Mouse (Mus musculus): ENCODE data around the gene Hoxb4. TPM values are rescaled to one million over a fixed set of nuclear protein-coding genes. Genes with fewer than 3 reads are reported as not detected.

Hoxb4 gene
- polyA plus RNA-seq, 1 experiment from 2014 or later: 0.09 TPM

- Histone ChIP-seq H3K4me2 (ENCODE audit: low read length) (no peak overlapping the region), H3K4me3 (ENCODE audit: control insufficient read depth in 1 of 2, insufficient read depth in 1 of 2, low read depth in 1 of 2, low read length in 2 of 2) (no peak overlapping the region), H3K27ac (replicated peaks in 1 of 2; ENCODE audit: control insufficient read depth in 1 of 2, insufficient read depth in 1 of 2, low read depth in 2 of 2, low read length in 2 of 2) (no peak overlapping the region), H3K9ac (ENCODE audit: low read length) (no peak overlapping the region), H3K4me1 (ENCODE audit: control insufficient read depth in 2 of 2, insufficient read depth in 2 of 2, low read length in 2 of 2) (peaks cover 0 to 3% of the 10 kb centered on the region in 2 experiments; a peak in 1 of 4 replicates), H3K9me3 (ENCODE audit: control insufficient read depth, low read length) (no peaks in the 10 kb centered on the region), H3K36me3 (ENCODE audit: control insufficient read depth, insufficient read depth, low read length) (no peaks in the 10 kb centered on the region), H3K27me3 (ENCODE audit: control insufficient read depth, insufficient read depth, low read length) (peaks cover 99% of the 10 kb centered on the region)
- no peak for ATAC-seq (ENCODE audit: insufficient number of reproducible peaks, insufficient read depth, low FRiP score, low read depth)
- WGBS: 13% methylated on average over 8 of the region's 8 CpGs
Observed at GRCm38 (mm10) chr11:96328605-96329004, 10.5 kb downstream of the Hoxb4 start.

DNA sequence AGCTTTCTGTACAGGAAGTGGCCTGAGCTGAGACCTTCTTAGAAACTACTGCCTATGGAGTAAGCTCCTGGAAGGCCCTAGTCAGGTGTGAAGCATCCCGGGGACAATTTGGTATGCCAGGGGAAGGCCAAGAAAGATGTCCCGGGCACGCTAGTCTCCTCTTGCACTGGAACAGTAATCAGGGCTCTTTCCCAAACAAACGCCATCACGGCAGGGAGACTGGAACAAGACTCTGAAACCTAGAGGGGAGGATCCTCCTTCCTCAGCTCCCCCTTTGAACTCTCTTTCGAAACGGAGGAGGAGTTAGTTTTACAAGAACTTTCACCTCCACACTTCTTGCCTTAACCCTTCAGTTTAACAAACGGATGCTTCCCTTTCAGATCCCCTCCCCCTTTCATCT lies 14.0 kb downstream of the Hoxb4 start:
- Histone ChIP-seq H3K4me1 (ENCODE audit: control insufficient read depth in 2 of 2, insufficient read depth in 2 of 2, low read length in 2 of 2) (peaks cover 0 to 3% of the 10 kb centered on the region in 2 experiments; a peak in 1 of 4 replicates), H3K27me3 (ENCODE audit: control insufficient read depth, insufficient read depth, low read length) (peaks cover 100% of the 10 kb centered on the region), H3K27ac (replicated peaks in 1 of 2; ENCODE audit: control insufficient read depth in 1 of 2, insufficient read depth in 1 of 2, low read depth in 2 of 2, low read length in 2 of 2) (no peak overlapping the region), H3K36me3 (ENCODE audit: control insufficient read depth, insufficient read depth, low read length) (no peaks in the 10 kb centered on the region), H3K9me3 (ENCODE audit: control insufficient read depth, low read length) (no peaks in the 10 kb centered on the region), H3K4me3 (ENCODE audit: control insufficient read depth in 1 of 2, insufficient read depth in 1 of 2, low read depth in 1 of 2, low read length in 2 of 2) (no peak overlapping the region), H3K4me2 (ENCODE audit: low read length) (peak overlapping the region; percentile 49; the same call in 1 of the 2 replicates), H3K9ac (ENCODE audit: low read length) (no peak overlapping the region)
- 4% methylated on average over 8 of the region's 8 CpGs for WGBS
- ATAC-seq (ENCODE audit: insufficient number of reproducible peaks, insufficient read depth, low FRiP score, low read depth): no peak

- peaks cover 100% of the 10 kb centered on the region for H3K27me3 ChIP-seq (ENCODE audit: control insufficient read depth, insufficient read depth, low read length)
- peak overlapping the region; percentile 42 for H3K9ac ChIP-seq (ENCODE audit: low read length)
Observed at GRCm38 (mm10) chr11:96332618-96333032, 14.6 kb downstream of the Hoxb4 start.

DNA sequence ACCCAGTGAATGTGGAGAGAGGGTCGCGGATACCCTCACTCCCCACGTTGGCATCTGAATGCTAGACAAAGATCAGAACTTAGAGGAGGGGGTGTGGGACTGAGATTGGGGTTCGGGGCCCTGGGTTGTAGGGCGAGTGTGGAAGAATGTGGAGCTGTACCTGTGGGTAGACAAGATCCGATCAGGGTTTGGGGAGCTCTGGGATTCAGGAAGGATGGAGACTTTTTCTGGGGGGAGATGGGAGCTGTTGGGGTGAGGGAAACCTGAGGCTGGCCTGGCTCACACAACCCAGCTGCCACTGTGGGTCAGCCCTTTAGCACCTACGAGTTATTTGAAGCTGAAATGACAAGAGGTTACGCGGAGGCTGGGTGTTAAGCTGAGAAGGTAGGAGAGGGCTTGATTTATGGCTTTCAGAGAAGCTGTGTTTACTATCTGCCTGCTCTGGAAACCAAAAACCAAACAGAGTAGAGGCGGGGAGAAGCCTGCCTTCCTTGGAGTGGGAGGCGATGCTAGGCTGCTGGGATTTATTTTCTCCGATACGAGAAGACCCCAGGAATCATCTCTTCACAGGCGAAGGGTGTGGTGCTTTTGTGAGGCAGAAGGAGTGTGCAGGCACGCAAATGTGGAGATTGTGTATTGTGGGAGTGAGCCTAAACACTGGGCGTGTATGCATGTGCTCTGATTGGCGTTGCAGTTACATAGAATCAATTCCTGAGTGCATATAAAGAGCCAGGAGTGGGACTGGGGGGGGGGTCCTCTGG lies 15.4 kb downstream of the Hoxb4 start:
- H3K4me1 ChIP-seq (ENCODE audit: control insufficient read depth in 2 of 2, insufficient read depth in 2 of 2, low read length in 2 of 2): peaks cover 0 to 3% of the 10 kb centered on the region in 2 experiments; a peak in 1 of 4 replicates
- 11% methylated on average over 17 of the region's 17 CpGs for WGBS
- peak overlapping the region; percentile 42; the same call in 1 of the 2 replicates for H3K9ac ChIP-seq (ENCODE audit: low read length)
- H3K27ac ChIP-seq (replicated peaks in 1 of 2; ENCODE audit: control insufficient read depth in 1 of 2, insufficient read depth in 1 of 2, low read depth in 2 of 2, low read length in 2 of 2): no peak overlapping the region
- peak overlapping the region; percentile 49 for H3K4me2 ChIP-seq (ENCODE audit: low read length)
- H3K36me3 ChIP-seq (ENCODE audit: control insufficient read depth, insufficient read depth, low read length): no peaks in the 10 kb centered on the region
- H3K27me3 ChIP-seq (ENCODE audit: control insufficient read depth, insufficient read depth, low read length): peaks cover 100% of the 10 kb centered on the region
- H3K9me3 ChIP-seq (ENCODE audit: control insufficient read depth, low read length): no peaks in the 10 kb centered on the region
- peak overlapping the region; percentile 30 to 33 for H3K4me3 ChIP-seq (ENCODE audit: control insufficient read depth in 1 of 2, insufficient read depth in 1 of 2, low read depth in 1 of 2, low read length in 2 of 2)
- no peak for ATAC-seq (ENCODE audit: insufficient number of reproducible peaks, insufficient read depth, low FRiP score, low read depth)

More at GRCm38 (mm10) chr11:96332618-96333032, 14.6 kb downstream of the Hoxb4 start:
- Histone ChIP-seq H3K4me1 (ENCODE audit: control insufficient read depth in 2 of 2, insufficient read depth in 2 of 2, low read length in 2 of 2) (peaks cover 0 to 3% of the 10 kb centered on the region in 2 experiments; a peak in 1 of 4 replicates), H3K9me3 (ENCODE audit: control insufficient read depth, low read length) (no peaks in the 10 kb centered on the region), H3K4me3 (ENCODE audit: control insufficient read depth in 1 of 2, insufficient read depth in 1 of 2, low read depth in 1 of 2, low read length in 2 of 2) (peak overlapping the region; percentile 30 to 33), H3K4me2 (ENCODE audit: low read length) (peak overlapping the region; percentile 49), H3K27ac (replicated peaks in 1 of 2; ENCODE audit: control insufficient read depth in 1 of 2, insufficient read depth in 1 of 2, low read depth in 2 of 2, low read length in 2 of 2) (no peak overlapping the region), H3K36me3 (ENCODE audit: control insufficient read depth, insufficient read depth, low read length) (no peaks in the 10 kb centered on the region)
- 2% methylated on average over 35 of the region's 35 CpGs for WGBS
- ATAC-seq (ENCODE audit: insufficient number of reproducible peaks, insufficient read depth, low FRiP score, low read depth): no peak

DNA sequence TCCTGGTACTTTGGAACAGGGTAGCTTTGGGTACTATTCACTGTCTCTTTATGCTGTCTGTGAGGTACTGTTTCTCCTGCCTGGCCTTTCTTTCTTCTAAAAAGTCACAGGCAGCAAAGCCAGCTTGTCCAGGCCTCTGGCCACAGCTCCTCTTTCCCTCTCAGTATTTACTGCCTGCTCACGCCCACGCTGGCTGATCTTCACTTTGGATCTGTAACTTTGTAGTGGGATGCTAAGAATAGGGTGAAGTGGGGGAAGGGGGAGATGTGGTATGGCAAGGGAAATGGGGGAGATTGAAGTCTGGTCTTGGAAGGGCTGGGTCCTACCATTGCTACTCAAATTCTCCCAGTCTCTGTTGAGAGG lies 15.9 kb downstream of the Hoxb4 start:
- no peak overlapping the region for H3K4me3 ChIP-seq (ENCODE audit: control insufficient read depth in 1 of 2, insufficient read depth in 1 of 2, low read depth in 1 of 2, low read length in 2 of 2)
- no peak overlapping the region for H3K27ac ChIP-seq (replicated peaks in 1 of 2; ENCODE audit: control insufficient read depth in 1 of 2, insufficient read depth in 1 of 2, low read depth in 2 of 2, low read length in 2 of 2)
- no peaks in the 10 kb centered on the region for H3K36me3 ChIP-seq (ENCODE audit: control insufficient read depth, insufficient read depth, low read length)
- no peak for ATAC-seq (ENCODE audit: insufficient number of reproducible peaks, insufficient read depth, low FRiP score, low read depth)
- H3K9ac ChIP-seq (ENCODE audit: low read length): no peak overlapping the region
- H3K4me1 ChIP-seq (ENCODE audit: control insufficient read depth in 2 of 2, insufficient read depth in 2 of 2, low read length in 2 of 2): peaks cover 0 to 3% of the 10 kb centered on the region in 2 experiments; a peak in 1 of 4 replicates
- no peak overlapping the region for H3K4me2 ChIP-seq (ENCODE audit: low read length)
- H3K27me3 ChIP-seq (ENCODE audit: control insufficient read depth, insufficient read depth, low read length): peaks cover 100% of the 10 kb centered on the region
- H3K9me3 ChIP-seq (ENCODE audit: control insufficient read depth, low read length): no peaks in the 10 kb centered on the region
- 13% methylated on average over 2 of the region's 2 CpGs for WGBS

DNA sequence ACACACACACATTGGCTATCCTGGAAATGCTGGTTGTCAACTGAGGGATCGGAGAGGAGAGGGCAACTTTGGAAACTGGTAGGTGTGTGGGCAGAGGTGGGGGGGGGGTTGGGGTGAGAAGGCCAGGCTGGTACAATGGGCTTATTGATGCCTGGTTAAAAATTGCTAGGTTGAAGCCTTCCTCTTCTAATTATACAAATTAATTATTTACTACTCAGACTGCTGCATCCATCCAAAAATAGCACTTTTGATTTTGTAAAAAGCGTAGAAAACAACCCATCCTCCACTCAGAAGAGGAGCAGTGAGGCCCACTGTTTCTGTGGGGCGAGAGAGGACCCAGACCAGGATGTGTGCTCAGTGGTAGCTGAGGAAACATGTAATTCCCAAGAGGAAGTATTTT lies 16.9 kb downstream of the Hoxb4 start:
- H3K27me3 ChIP-seq (ENCODE audit: control insufficient read depth, insufficient read depth, low read length): peaks cover 100% of the 10 kb centered on the region

GRCm38 (mm10) chr11:96336597-96336996 lies 18.5 kb downstream of the Hoxb4 start:
- Histone ChIP-seq H3K27me3 (ENCODE audit: control insufficient read depth, insufficient read depth, low read length) (peaks cover 99% of the 10 kb centered on the region), H3K27ac (replicated peaks in 1 of 2; ENCODE audit: control insufficient read depth in 1 of 2, insufficient read depth in 1 of 2, low read depth in 2 of 2, low read length in 2 of 2) (no peak overlapping the region), H3K4me1 (ENCODE audit: control insufficient read depth in 2 of 2, insufficient read depth in 2 of 2, low read length in 2 of 2) (peaks cover 0 to 3% of the 10 kb centered on the region in 2 experiments; a peak in 2 of 4 replicates), H3K4me2 (ENCODE audit: low read length) (no peak overlapping the region), H3K9ac (ENCODE audit: low read length) (no peak overlapping the region), H3K4me3 (ENCODE audit: control insufficient read depth in 1 of 2, insufficient read depth in 1 of 2, low read depth in 1 of 2, low read length in 2 of 2) (no peak overlapping the region), H3K9me3 (ENCODE audit: control insufficient read depth, low read length) (no peaks in the 10 kb centered on the region), H3K36me3 (ENCODE audit: control insufficient read depth, insufficient read depth, low read length) (no peaks in the 10 kb centered on the region)
- 28% methylated on average over 2 of the region's 2 CpGs for WGBS
- ATAC-seq (ENCODE audit: insufficient number of reproducible peaks, insufficient read depth, low FRiP score, low read depth): no peak

More for the DNA sequence above, 16.9 kb downstream of the Hoxb4 start:
- H3K4me2 ChIP-seq (ENCODE audit: low read length): no peak overlapping the region
- H3K36me3 ChIP-seq (ENCODE audit: control insufficient read depth, insufficient read depth, low read length): no peaks in the 10 kb centered on the region
- no peak overlapping the region for H3K4me3 ChIP-seq (ENCODE audit: control insufficient read depth in 1 of 2, insufficient read depth in 1 of 2, low read depth in 1 of 2, low read length in 2 of 2)
- no peak overlapping the region for H3K9ac ChIP-seq (ENCODE audit: low read length)
- no peaks in the 10 kb centered on the region for H3K9me3 ChIP-seq (ENCODE audit: control insufficient read depth, low read length)
- 51% methylated on average over 3 of the region's 3 CpGs for WGBS
- H3K4me1 ChIP-seq (ENCODE audit: control insufficient read depth in 2 of 2, insufficient read depth in 2 of 2, low read length in 2 of 2): peaks cover 0 to 3% of the 10 kb centered on the region in 2 experiments; a peak in 1 of 4 replicates
- H3K27ac ChIP-seq (replicated peaks in 1 of 2; ENCODE audit: control insufficient read depth in 1 of 2, insufficient read depth in 1 of 2, low read depth in 2 of 2, low read length in 2 of 2): no peak overlapping the region
- no peak for ATAC-seq (ENCODE audit: insufficient number of reproducible peaks, insufficient read depth, low FRiP score, low read depth)

Measured in heart, embryonic 14.5 days (tissue).